Mouse (Mus musculus) urinary bladder, postnatal 10 days (tissue): Measurements from ENCODE around the gene Mpzl2.

ENCODE experiments used
- DNase-seq: peaks from one replicate; pipeline ENCODE4 v3.0.0; 2022; ENCODE audit warnings: low spot score

The Mpzl2 gene

DNA sequence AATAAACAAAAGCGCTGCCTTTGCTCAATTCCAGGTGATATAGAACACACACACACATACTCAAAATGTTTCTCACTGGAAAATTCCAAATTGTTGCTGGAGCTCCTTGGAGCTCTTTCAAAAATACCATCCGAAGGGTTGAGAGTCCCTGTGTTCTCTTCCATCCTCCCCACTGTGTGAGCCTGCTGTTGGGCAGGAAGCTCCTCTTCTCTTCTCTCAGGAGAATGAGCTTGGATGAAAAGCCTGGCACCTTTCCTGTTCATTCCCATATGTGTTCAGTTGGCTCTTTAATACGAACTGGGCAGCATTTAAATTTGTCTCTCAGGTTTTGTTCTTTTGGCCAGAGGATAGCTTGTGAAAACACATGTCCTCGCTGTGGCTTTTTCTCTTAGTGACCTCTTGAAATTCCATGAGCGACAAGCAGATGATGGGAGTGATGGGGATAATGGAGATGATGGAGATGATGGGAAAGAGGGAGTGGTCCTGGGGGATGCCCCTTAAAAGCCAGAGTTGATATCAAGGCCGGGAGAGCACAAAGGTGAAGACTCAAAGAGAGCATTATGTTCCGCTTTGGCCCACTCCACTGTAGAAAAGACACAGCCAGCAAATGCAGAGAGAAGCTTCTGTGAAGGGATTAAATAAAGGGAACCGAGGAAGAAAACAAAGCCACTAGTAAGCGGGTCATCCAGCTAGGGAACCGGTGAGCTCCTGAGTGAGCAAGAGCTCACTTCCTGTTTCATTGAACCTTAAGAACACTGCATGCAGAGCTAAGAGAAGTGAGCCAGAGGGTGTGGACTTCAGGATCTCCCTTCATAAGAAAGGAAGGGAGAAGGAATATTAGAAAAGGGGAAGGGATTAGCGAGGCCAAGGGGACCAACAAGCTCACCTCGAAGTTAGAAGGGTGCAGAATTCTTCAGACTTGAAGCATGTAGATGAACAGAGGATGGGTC, 46.4 kb downstream of the Mpzl2 start:
- DNase-seq: no peak

DNA sequence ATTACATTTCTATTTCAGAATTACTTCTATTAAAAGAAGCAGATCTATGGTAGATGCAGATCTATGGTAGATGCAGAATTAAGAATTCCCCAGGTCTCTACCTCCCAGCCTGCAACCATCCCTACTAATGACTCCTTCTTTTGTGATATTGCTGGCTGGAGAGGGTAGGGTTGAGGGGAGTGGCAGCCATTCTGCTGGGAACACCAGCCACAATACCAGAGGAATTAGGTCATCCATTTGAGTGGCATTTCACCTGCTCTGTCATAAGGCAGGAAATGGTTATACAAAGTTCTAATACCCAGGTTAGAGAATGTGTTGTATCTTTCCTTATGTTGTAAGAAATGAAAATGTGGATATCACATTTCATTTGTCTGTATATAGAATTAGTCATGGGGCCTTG, 48.4 kb downstream of the Mpzl2 start:
- no peak for DNase-seq

DNA sequence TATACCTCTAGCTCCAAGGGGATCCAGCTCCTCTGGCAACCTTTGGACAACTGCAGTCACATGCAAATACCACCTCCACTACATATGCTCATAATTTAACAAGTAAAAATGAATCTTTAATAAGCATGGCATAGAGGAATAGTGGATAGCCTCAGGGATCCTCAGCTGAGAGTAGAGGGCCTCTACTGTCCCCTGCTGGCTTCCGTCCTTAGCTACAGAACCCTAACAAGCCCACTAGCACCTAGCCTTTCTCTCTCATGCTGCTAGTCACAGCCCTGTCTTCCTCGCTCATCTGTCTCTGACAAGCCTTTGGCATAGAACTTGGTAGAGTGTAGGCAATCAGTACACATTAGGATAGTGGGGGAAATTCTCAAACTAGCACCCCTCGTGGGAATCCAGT, 51.2 kb downstream of the Mpzl2 start:
- DNase-seq: no peak

DNA sequence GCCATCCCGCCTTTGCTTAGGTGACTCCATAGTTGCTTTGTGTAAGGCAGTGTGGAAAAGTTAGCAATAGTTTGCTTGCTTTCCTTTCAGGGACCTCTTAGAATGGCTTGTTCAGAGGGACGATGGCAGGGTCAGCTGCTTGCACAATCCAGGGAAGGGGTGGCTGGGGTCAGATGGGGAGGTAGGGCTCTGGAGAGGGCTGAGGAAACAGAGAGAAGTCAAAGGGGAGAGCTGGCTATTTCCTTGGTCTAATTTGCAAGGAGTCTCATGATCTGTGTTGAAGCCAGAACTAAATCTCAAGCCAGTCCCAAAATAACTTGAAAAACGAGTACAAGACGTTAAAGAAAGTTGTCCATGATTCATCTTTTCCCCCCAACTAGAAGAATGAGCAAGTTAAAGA, 53.0 kb downstream of the Mpzl2 start:
- DNase-seq: no peak

DNA sequence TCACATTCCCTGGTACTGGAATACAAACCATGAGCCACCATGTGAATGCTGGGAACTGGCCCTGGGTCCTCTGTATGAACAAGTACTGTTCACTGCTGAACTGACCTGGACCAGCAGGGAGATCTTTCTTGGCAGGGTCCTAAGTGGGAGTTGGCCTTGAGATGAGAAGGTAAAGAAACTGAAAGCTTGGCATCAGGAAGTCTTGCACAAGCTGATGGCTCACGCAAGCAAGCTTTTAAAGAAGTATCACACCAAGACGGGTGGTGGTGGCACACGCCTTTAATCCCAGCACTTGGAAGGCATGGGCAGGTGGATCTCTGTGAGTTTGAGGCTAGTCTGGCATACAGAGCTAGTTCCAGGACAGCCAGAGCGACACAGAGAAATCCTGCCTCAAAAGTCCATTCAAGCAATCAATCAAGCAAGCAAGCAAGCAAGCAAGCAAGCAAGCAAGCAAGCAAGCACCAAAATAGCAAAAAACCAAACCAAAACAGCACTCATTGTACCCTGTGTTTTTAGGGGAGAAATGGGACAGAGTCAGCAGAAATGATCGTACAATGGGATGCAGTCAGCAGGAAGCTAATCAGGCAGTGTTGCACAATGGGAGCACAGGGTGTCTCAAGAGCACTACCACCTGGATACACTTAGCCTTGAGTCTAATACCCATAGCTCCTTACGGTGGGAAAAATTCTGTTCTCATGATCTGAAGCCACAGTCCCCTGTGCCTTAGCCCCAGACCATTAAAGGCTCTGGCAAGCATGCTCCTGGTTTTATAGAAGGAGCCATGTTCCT, 55.7 kb downstream of the Mpzl2 start:
- no peak for DNase-seq

DNA sequence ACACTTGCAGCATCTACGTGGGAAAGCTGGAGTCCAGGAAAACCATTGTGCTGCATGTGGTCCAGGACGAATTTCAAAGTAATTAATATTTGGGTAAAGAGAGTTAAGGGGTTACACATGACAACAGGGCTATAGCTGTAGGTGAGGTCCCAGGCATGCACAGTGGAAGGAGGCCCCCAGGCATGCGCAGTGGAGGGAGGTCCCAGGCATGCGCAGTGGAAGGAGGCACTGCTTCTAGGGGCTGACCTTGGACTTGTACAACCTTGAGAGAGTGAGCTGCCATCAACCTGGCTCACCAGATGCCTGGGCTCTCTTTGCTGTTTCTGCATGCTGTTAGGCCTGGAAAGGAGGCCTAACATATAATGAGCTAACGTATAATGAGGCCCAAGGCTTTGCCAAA, 58.3 kb downstream of the Mpzl2 start:
- no peak for DNase-seq

DNA sequence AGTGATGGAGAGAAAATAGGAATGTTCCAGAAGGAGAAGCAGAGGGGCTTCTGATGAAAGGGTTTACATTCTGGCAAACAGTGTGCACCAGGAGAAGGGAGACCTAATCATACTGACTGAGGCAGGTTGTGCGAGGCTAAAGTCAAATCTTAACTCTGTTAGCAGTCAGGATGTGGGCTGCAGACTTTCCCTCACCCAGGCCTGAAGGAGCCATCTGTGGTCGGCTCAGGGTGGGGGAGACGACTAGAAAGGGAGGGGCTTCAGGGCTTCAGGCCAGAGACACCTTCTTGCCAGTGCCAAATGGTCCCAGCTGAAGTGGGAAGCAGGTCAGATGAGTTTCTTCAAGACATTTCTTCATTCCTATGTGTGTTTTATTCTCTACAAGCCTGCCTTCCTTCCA, 58.8 kb downstream of the Mpzl2 start:
- no peak for DNase-seq

DNA sequence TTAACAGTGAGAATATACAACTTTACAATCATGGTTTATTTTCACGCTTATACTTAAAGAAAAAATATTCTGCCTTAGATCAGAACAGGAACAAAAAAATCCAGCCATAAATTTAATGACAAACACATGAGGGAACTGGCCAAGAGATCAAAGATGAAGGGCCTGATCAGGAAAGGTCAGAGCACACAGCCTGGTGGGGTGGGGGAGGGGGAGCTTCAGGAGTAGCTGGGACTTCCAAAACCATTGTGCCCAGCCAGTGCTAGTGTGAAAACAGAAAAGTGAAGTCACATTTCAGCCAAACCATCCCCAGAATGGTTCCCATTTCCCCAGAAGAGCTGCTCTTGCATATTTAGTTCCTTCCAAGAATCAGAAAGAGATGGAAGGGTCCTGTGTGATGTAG, 62.9 kb downstream of the Mpzl2 start:
- DNase-seq: no peak

DNA sequence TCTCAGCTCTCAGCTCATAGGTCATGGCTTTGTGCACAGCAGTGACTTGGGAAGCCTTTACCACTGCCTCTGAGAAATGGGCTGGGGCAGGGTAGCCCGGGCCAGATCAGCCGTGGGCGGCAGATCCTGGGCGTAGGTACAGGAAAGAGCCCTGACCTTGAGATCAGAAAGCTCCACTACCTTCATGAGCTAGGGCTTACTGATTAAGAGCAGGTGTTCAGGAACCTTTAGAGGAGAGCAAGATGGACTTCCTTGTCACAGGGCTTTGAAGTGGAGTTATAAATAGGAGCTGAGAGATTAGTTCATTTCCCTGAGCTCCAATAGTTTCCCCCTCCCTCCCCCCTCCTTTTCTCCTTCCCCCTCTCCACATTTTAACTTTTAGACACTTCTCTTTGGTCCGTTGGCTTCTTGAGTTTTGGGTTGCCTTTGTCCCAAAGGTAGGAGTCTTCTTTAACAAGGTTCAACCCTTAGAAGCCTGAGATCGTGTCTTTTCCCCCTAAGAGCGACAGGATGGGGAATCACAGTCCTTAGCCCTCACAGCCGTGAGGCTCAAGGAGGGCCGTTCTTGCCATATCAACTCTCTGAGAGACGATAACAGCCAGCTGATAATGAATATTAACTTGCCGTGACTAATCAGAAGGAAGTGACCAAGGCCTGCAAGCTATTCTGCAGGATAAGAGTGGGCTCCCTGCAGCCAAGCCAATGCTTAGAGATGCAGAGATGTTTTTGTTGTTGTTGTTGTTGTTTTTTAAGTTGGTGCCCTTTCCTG, 63.8 kb downstream of the Mpzl2 start:
- no peak for DNase-seq
